Mouse (Mus musculus) midbrain, embryonic 14.5 days (tissue): ENCODE measurements around the gene Olfr554. TPM values are rescaled to one million over a fixed set of nuclear protein-coding genes. Genes with fewer than 3 reads are reported as not detected.
A peak's percentile ranks its signal among the peaks of the same experiment; 100 is the strongest.
"Not testable (repeated sequence)": the region's sequence is repeated elsewhere in the genome, so short reads cannot be mapped to it uniquely, and the experiment has no call there.

Source experiments
- ATAC-seq: fragments of 200-750 bp; cut with Nextera tagmentation; 2 replicates; pipeline ENCODE4 v1.8.0; 2017; ENCODE audit warnings: moderate number of reproducible peaks, moderate library complexity; ENCODE audit not compliant: low FRiP score, low TSS enrichment
- DNase-seq: peaks from one replicate; pipeline ENCODE4 v3.0.0-alpha.2; 2015
- H3K27ac ChIP-seq: fragments of 300-500 bp; sonication (generic); replicated peaks from 2 replicates; pipeline ENCODE4 v1.5.1; 2014; ENCODE audit warnings: mild to moderate bottlenecking, low read depth, low read length, moderate library complexity
- H3K27me3 ChIP-seq: fragments of 300-500 bp; sonication (generic); 2 replicates; pipeline ENCODE4 v1.6.1; 2014; ENCODE audit warnings: low read length, control low read depth, mixed read lengths; ENCODE audit not compliant: control insufficient read depth, insufficient read depth
- H3K36me3 ChIP-seq: fragments of 300-500 bp; sonication (generic); 2 replicates; pipeline ENCODE4 v1.6.1; 2014; ENCODE audit warnings: low read length, control low read depth; ENCODE audit not compliant: control insufficient read depth, insufficient read depth
- H3K4me1 ChIP-seq: fragments of 300-500 bp; sonication (generic); 2 replicates; pipeline ENCODE4 v1.6.1; 2014; ENCODE audit warnings: mild to moderate bottlenecking, antibody characterized with exemption, low read length, control low read depth; ENCODE audit not compliant: control insufficient read depth, insufficient read depth
- H3K4me2 ChIP-seq: fragments of 300-500 bp; sonication (generic); 2 replicates; pipeline ENCODE4 v1.6.1; 2014; ENCODE audit warnings: mild to moderate bottlenecking, low read length, moderate library complexity
- H3K4me3 ChIP-seq: fragments of 300-500 bp; sonication (generic); replicated peaks from 2 replicates; pipeline ENCODE4 v1.5.1; 2014; ENCODE audit warnings: low read depth, low read length
- H3K9ac ChIP-seq: fragments of 300-500 bp; sonication (generic); replicated peaks from 2 replicates; pipeline ENCODE4 v1.6.1; 2014; ENCODE audit warnings: mild to moderate bottlenecking, low read length, moderate library complexity
- H3K9me3 ChIP-seq: fragments of 300-500 bp; sonication (generic); 2 replicates; pipeline ENCODE4 v1.6.1; 2016; ENCODE audit warnings: low read length, control low read depth, mixed read lengths; ENCODE audit not compliant: control insufficient read depth
- WGBS: fragments of 180-500 bp; shearing (Covaris S2); extraction: QIAGEN DNeasy Blood & Tissue Kit; methylation state at CpG from one replicate; pipeline ENCODE4 v1.1.7; 2014; 5-methylcytosine and 5-hydroxymethylcytosine counted together
- polyA plus RNA-seq: library from polyadenylated mRNA; unstranded; fragments of >200 nt; fragmentation: Nextera tagmentation; extraction: Ambion mirVana; gene quantifications from 2 replicates; pipeline ENCODE4 v1.2.1, GENCODE M21; 2014

The Olfr554 gene
- not detected in 2 replicates for polyA plus RNA-seq

GRCm38 (mm10) chr7:102638132-102638531 is at the start of gene Olfr554:
Gene Olfr554 (plus strand): TSS chr7:102638432.
- no peak for DNase-seq

DNA sequence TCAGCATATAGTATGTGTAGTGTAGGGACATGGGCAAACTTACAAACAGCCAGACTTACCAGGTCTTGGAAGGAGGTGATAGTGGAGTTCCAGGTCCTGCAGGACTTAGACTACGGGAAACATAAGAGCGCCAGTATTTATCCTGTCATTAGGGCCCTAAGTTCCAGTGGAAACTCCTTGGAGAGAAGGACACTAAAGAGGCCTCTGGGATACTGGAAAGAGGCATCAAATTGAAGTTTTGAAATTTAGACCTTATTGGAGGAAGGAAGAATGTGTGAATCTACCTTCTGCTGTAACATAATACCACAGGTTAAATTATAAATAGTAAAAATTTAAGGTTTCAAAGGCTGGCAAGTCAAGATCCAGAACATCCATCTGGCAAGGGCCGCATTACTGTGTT is 46.4 kb upstream of the Olfr554 start, which contains the start of gene Olfr551:
Gene Olfr551 (minus strand): TSS at position 101 of the 400 bp plus-strand sequence.
- H3K9me3 ChIP-seq = no peaks in the 10 kb centered on the region
- H3K4me2 ChIP-seq = no peak within 1 kb of the TSS
- no peak within 1 kb of the TSS for H3K9ac ChIP-seq
- H3K4me1 ChIP-seq = no peaks in the 10 kb centered on the region
- DNase-seq (no peak), ATAC-seq (no peak)
- H3K27ac ChIP-seq = no peak within 1 kb of the TSS
- H3K36me3 ChIP-seq = no peaks in the 10 kb centered on the region
- no peak within 1 kb of the TSS for H3K4me3 ChIP-seq
- H3K27me3 ChIP-seq = no peaks in the 10 kb centered on the region
- WGBS = 96% methylated on average over 3 of the region's 3 CpGs

More at GRCm38 (mm10) chr7:102638132-102638531, at the start of gene Olfr554:
- no peaks in the 10 kb centered on the region for H3K27me3 ChIP-seq
- H3K36me3 ChIP-seq = no peaks in the 10 kb centered on the region
- H3K4me1 ChIP-seq = no peaks in the 10 kb centered on the region
- no peaks in the 10 kb centered on the region for H3K9me3 ChIP-seq
- 84% methylated on average over 1 of the region's 1 CpGs for WGBS
- no peak within 1 kb of the TSS for H3K4me2 ChIP-seq
- H3K9ac ChIP-seq = no peak within 1 kb of the TSS
- ATAC-seq = no peak
- H3K27ac ChIP-seq = no peak within 1 kb of the TSS
- H3K4me3 ChIP-seq = no peak within 1 kb of the TSS

DNA sequence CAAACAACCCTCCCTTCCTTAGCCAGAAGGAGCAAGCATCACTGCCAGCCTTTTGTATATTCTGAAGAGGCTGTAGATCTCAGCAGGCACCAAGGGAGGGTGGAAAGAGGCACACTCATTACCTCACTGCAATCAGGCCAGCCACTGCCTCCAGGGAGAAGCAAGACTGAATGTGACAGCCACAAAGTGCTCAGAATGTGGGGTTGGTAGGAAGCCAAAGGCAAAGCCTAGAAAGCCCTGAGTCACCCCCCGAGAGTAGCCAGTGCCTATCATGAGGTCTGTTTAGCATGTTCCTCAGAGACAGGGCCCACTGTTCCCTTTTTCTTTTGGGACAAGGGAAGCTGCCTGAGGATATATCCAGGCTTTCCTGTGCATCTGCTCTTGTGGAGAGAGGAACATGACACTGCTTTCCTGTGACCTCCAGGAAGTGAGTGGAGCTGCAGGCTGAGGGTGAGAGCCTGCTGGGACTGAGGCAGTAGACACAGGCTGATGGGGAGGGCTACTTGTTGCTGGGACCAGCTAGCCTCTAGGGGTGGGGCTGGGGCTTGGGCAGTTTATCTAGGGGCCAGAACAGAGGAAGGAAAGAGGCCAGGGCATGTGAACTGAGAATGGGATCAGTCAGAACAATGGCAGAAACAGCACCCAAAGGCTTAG is 40.7 kb upstream of the Olfr554 start, which contains the start of gene Olfr552:
Gene Olfr552 (plus strand): TSS at position 393 of the 654 bp plus-strand sequence.
- no peak within 1 kb of the TSS for H3K4me2 ChIP-seq
- WGBS = 81% methylated on average over 1 of the region's 1 CpGs
- H3K4me3 ChIP-seq = no peak within 1 kb of the TSS

DNA sequence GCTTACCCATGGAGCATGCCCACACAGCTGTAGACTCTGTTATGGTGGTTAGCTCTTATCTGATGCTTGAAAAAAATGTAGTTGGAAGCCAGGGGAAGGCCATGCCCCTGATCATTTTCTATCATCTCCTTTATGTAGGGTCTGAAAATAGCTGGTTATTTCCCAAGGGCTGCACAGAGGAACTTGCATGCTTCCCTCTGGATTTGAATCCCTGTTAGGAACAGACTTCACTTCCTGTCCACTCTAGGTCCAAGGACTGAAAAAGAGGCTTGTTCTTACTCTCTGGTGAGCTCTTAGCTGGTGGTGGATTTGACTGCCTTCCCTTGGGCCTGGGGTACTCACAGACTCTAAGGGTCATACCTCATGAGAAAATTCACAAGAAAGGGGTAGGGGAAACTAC is 20.1 kb upstream of the Olfr554 start, which contains the start of gene Olfr553:
Gene Olfr553 (minus strand): TSS at position 101 of the 400 bp plus-strand sequence.
- H3K36me3 ChIP-seq = no peaks in the 10 kb centered on the region
- H3K4me2 ChIP-seq = no peak within 1 kb of the TSS
- H3K4me3 ChIP-seq = no peak within 1 kb of the TSS
- no peaks in the 10 kb centered on the region for H3K4me1 ChIP-seq
- DNase-seq = no peak
- no peak within 1 kb of the TSS for H3K9ac ChIP-seq
- H3K27me3 ChIP-seq = no peaks in the 10 kb centered on the region
- ATAC-seq = no peak
- no peaks in the 10 kb centered on the region for H3K9me3 ChIP-seq
- no peak within 1 kb of the TSS for H3K27ac ChIP-seq

More for the DNA sequence above, 40.7 kb upstream of the Olfr554 start, which contains the start of gene Olfr552:
- Histone ChIP-seq H3K27me3 (no peaks in the 10 kb centered on the region), H3K4me1 (no peaks in the 10 kb centered on the region), H3K9ac (no peak within 1 kb of the TSS), H3K27ac (no peak within 1 kb of the TSS), H3K36me3 (no peaks in the 10 kb centered on the region), H3K9me3 (no peaks in the 10 kb centered on the region)
- DNase-seq (no peak), ATAC-seq (no peak)

DNA sequence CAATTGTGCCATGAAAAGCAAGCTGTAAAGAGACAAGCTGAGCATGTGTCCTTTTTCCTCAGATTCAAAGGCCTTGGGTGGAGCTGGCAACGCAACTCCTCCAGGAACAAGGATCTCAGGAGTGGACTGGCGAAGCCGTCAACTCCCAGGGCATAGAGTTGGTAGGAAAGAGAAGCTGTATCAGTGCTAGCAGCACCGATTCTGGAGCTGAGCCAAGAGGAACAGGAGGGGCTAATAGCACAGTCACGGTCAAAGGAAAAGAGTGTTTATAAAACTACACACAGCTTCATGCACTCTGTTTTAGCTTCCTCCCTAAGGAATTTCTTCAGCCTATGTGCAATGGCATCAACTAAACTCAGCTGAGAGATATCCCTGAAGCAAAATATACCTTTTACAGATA is 18.6 kb upstream of the Olfr554 start:
- Histone ChIP-seq H3K27me3 (no peaks in the 10 kb centered on the region), H3K4me3 (no peak overlapping the region), H3K4me2 (no peak overlapping the region), H3K27ac (no peak overlapping the region), H3K9ac (no peak overlapping the region), H3K9me3 (no peaks in the 10 kb centered on the region), H3K4me1 (no peaks in the 10 kb centered on the region), H3K36me3 (no peaks in the 10 kb centered on the region)
- WGBS = 73% methylated on average over 5 of the region's 5 CpGs
- ATAC-seq = no peak
- peak; percentile 41 for DNase-seq

DNA sequence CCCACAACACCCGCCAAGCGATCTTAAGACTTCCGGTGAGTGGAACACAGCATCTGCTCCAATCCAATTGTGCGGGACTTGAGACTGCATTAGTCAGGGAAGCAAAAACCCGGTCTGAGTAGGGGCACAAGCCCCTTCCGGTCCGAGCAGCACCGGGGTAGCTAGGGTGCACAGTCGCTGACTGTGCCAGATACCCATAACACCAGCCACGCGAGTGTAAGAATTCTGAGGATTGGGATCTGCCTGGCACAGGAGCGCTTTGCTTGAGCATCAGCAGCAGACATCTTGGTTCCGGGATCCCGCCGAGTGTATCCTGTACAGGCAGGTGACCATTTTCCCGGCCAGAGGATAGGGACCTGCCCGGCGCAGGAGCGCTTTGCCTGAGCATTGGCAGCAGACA is 17.9 kb upstream of the Olfr554 start:
- not testable (repeated sequence) for DNase-seq, H3K27ac ChIP-seq, H3K9ac ChIP-seq, H3K27me3 ChIP-seq, ATAC-seq, H3K4me3 ChIP-seq, H3K9me3 ChIP-seq, H3K4me2 ChIP-seq, H3K36me3 ChIP-seq, H3K4me1 ChIP-seq
- 90% methylated on average over 19 of the region's 19 CpGs for WGBS

GRCm38 (mm10) chr7:102636665-102637064 is 1.6 kb upstream of the Olfr554 start:
- Histone ChIP-seq H3K4me3 (no peak overlapping the region), H3K9ac (no peak overlapping the region), H3K27me3 (no peaks in the 10 kb centered on the region), H3K9me3 (no peaks in the 10 kb centered on the region), H3K4me1 (no peaks in the 10 kb centered on the region), H3K36me3 (no peaks in the 10 kb centered on the region), H3K27ac (no peak overlapping the region), H3K4me2 (no peak overlapping the region)
- peak; percentile 56 for DNase-seq
- no peak for ATAC-seq
- 29% methylated on average over 3 of the region's 3 CpGs for WGBS

DNA sequence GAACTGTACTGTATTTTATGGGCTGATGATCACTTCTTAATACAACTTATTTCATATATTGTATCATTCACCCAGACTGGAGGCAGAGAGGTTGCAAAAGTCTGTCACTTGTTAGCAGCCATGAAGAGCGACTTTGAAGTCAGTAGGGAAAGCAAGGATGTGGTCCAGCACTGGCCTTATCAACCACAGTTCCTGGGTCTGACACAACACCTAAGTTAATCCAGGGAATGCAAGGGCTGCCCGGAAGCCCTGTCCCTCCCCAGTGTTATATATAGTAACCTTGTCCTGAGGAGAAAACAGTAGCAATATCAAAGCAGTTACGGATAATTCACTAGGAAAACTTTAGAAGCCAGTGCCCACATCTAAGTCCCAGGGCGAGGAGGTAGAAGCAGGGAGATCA is 6.7 kb downstream of the Olfr554 start:
- H3K4me3 ChIP-seq, ATAC-seq, H3K36me3 ChIP-seq, H3K4me1 ChIP-seq, H3K9ac ChIP-seq, H3K27ac ChIP-seq, H3K9me3 ChIP-seq, H3K27me3 ChIP-seq, DNase-seq, H3K4me2 ChIP-seq: not testable (repeated sequence)
- WGBS = 85% methylated on average over 4 of the region's 4 CpGs

GRCm38 (mm10) chr7:102658523-102658922 is 20.3 kb downstream of the Olfr554 start, which contains the start of gene Olfr555:
Gene Olfr555 (plus strand): TSS chr7:102658823.
- Histone ChIP-seq H3K4me3 (no peak within 1 kb of the TSS), H3K36me3 (no peaks in the 10 kb centered on the region), H3K4me1 (no peaks in the 10 kb centered on the region), H3K9me3 (no peaks in the 10 kb centered on the region), H3K27me3 (no peaks in the 10 kb centered on the region), H3K4me2 (no peak within 1 kb of the TSS), H3K27ac (no peak within 1 kb of the TSS), H3K9ac (no peak within 1 kb of the TSS)
- no peak for DNase-seq
- 73% methylated on average over 1 of the region's 1 CpGs for WGBS
- no peak for ATAC-seq
